Mouse (Mus musculus): ENCODE results near the gene Lifr. TPM values are rescaled to one million over a fixed set of nuclear protein-coding genes. Genes with fewer than 3 reads are reported as not detected.

The Lifr gene
- polyA plus RNA-seq, 1 experiment from 2014 or later, result 16.8 TPM

DNA sequence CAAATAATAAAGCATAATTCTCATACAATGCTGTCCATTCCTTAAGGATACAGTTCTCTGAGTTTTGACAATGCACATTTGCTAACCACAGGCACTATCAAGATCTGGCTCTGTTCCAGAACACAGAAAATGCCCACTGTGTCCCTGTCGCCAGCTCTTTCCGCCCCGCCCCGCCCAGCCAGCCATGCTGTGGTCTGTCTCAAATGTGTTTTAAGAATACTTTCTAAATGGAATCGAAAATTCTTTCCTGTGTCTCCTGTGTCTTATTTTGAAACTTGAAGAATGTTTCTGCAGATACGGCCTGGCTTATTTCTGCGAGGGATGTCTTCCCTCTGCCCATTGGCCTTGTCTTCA lies 64.3 kb downstream of the Lifr start:
- no peaks in the 10 kb centered on the region for H3K9me3 ChIP-seq (ENCODE audit: control insufficient read depth, low read length)
- H3K4me1 ChIP-seq (ENCODE audit: control insufficient read depth, insufficient read depth, low read depth, low read length), result peaks cover 18% of the 10 kb centered on the region
- WGBS, result 53% methylated on average over 7 of the region's 7 CpGs
- H3K27me3 ChIP-seq (replicated peaks; ENCODE audit: control insufficient read depth, insufficient read depth, low read length), result no peaks in the 10 kb centered on the region
- H3K4me3 ChIP-seq (ENCODE audit: low read length), result no peak overlapping the region
- no peak overlapping the region for H3K9ac ChIP-seq (ENCODE audit: low read depth, low read length)
- no peak overlapping the region for H3K27ac ChIP-seq (ENCODE audit: low read depth, low read length)
- no peak overlapping the region for H3K4me2 ChIP-seq (ENCODE audit: low read length)
- peak; percentile 56; the same call in 1 of the 2 replicates for ATAC-seq
- peaks cover 6% of the 10 kb centered on the region for H3K36me3 ChIP-seq (ENCODE audit: control insufficient read depth, insufficient read depth, low read length)

DNA sequence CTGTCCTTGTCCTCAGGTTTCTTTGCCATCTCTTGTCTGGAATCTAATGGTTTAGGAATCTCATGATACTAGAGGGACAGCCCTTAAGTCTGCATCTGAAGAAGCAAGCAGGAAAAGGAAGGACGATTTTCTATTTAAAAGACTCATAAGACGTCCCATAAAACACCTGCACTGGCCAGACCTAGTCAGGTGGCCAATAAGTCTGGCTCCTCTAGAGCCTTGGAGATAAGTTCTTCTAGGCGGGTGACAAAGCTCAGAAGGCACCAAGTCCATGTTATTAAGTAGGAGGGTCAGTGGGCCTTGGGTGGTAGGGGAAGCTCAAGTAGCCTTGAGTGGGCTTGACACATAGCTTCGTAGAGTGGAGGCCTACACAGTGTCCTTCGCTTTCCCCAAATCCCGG lies 67.2 kb downstream of the Lifr start:
- 96% methylated on average over 6 of the region's 6 CpGs for WGBS

DNA sequence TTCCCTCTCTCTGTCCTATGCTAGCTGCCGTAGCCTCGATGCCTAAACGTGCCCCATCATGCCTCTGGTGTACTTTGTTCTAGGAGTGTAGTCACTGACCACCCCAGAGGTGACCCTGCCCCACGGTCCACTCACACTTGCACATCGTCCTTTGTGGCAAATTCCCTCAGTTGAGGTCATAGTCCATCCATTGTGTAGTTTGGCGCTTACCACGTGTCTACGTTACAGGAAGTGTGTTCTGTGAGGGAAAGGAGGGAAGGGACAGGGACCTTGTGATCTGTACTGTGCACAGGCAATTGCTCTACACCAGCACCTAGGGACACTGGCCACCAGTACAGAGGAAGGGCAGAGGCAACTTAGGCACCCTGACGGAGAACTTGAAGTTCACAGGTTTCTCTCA lies 69.5 kb downstream of the Lifr start:
- WGBS, result 92% methylated on average over 9 of the region's 9 CpGs
- Histone ChIP-seq H3K27me3 (replicated peaks; ENCODE audit: control insufficient read depth, insufficient read depth, low read length) (no peaks in the 10 kb centered on the region), H3K4me2 (ENCODE audit: low read length) (no peak overlapping the region), H3K36me3 (ENCODE audit: control insufficient read depth, insufficient read depth, low read length) (peaks cover 6% of the 10 kb centered on the region), H3K9ac (ENCODE audit: low read depth, low read length) (no peak overlapping the region), H3K4me3 (ENCODE audit: low read length) (no peak overlapping the region), H3K27ac (ENCODE audit: low read depth, low read length) (no peak overlapping the region), H3K4me1 (ENCODE audit: control insufficient read depth, insufficient read depth, low read depth, low read length) (peaks cover 2% of the 10 kb centered on the region), H3K9me3 (ENCODE audit: control insufficient read depth, low read length) (no peaks in the 10 kb centered on the region)
- ATAC-seq, result no peak

More for the DNA sequence above, 67.2 kb downstream of the Lifr start:
- H3K4me1 ChIP-seq (ENCODE audit: control insufficient read depth, insufficient read depth, low read depth, low read length), result peaks cover 10% of the 10 kb centered on the region
- no peak overlapping the region for H3K4me2 ChIP-seq (ENCODE audit: low read length)
- ATAC-seq, result no peak
- no peak overlapping the region for H3K4me3 ChIP-seq (ENCODE audit: low read length)
- H3K9me3 ChIP-seq (ENCODE audit: control insufficient read depth, low read length), result no peaks in the 10 kb centered on the region
- no peak overlapping the region for H3K27ac ChIP-seq (ENCODE audit: low read depth, low read length)
- no peak overlapping the region for H3K9ac ChIP-seq (ENCODE audit: low read depth, low read length)
- H3K36me3 ChIP-seq (ENCODE audit: control insufficient read depth, insufficient read depth, low read length), result peaks cover 6% of the 10 kb centered on the region
- no peaks in the 10 kb centered on the region for H3K27me3 ChIP-seq (replicated peaks; ENCODE audit: control insufficient read depth, insufficient read depth, low read length)

DNA sequence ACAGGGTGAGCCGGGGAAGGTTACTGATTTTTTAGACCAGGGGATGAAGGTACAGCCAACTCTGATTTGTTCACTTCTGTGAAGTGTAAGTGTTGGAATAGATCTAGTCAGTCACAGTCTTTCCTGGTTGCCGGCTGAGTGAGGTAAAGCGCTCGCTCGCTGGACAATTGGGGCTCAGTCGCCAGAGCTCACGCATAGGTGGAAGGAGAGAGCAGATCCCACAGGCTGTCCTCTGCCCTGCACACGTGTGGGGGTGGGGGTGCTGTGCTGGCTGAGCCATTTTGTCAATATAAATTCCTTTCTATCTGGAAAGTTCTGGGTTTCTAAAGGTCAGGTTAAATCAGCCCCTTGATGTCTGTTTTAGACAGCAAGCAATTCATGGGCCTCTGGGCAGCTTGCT lies 69.9 kb downstream of the Lifr start:
- H3K36me3 ChIP-seq (ENCODE audit: control insufficient read depth, insufficient read depth, low read length), result peaks cover 6% of the 10 kb centered on the region
- no peaks in the 10 kb centered on the region for H3K27me3 ChIP-seq (replicated peaks; ENCODE audit: control insufficient read depth, insufficient read depth, low read length)
- no peak for ATAC-seq
- H3K4me1 ChIP-seq (ENCODE audit: control insufficient read depth, insufficient read depth, low read depth, low read length), result no peaks in the 10 kb centered on the region
- no peak overlapping the region for H3K9ac ChIP-seq (ENCODE audit: low read depth, low read length)
- H3K4me2 ChIP-seq (ENCODE audit: low read length), result no peak overlapping the region
- no peak overlapping the region for H3K27ac ChIP-seq (ENCODE audit: low read depth, low read length)
- no peaks in the 10 kb centered on the region for H3K9me3 ChIP-seq (ENCODE audit: control insufficient read depth, low read length)
- 87% methylated on average over 8 of the region's 8 CpGs for WGBS
- H3K4me3 ChIP-seq (ENCODE audit: low read length), result no peak overlapping the region

DNA sequence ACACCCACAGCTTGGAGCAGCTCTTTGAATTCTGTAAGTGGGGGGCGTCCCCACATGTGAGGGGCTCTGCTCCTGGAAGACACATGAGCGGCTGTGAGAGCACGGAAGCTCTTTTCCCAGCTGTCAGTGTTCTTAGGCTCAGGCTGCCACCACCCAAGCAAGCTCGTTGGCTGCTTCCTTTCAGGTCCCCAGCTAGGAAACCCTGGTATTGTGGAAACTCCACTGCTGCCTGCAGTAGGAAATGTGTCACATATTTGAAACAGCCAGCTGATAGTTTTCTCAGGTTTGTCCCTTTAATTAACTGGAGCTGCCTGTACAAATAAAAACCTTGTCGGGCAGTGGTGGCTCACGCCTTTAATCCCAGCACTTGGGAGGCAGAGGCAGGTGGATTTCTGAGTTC lies 73.4 kb downstream of the Lifr start:
- Histone ChIP-seq H3K4me3 (ENCODE audit: low read length) (no peak overlapping the region), H3K9me3 (ENCODE audit: control insufficient read depth, low read length) (no peaks in the 10 kb centered on the region), H3K4me1 (ENCODE audit: control insufficient read depth, insufficient read depth, low read depth, low read length) (no peaks in the 10 kb centered on the region), H3K9ac (ENCODE audit: low read depth, low read length) (no peak overlapping the region), H3K4me2 (ENCODE audit: low read length) (no peak overlapping the region), H3K36me3 (ENCODE audit: control insufficient read depth, insufficient read depth, low read length) (peaks cover 2% of the 10 kb centered on the region; the same call in 1 of the 2 replicates), H3K27me3 (replicated peaks; ENCODE audit: control insufficient read depth, insufficient read depth, low read length) (no peaks in the 10 kb centered on the region), H3K27ac (ENCODE audit: low read depth, low read length) (no peak overlapping the region)
- no peak for ATAC-seq
- WGBS, result 79% methylated on average over 6 of the region's 6 CpGs

DNA sequence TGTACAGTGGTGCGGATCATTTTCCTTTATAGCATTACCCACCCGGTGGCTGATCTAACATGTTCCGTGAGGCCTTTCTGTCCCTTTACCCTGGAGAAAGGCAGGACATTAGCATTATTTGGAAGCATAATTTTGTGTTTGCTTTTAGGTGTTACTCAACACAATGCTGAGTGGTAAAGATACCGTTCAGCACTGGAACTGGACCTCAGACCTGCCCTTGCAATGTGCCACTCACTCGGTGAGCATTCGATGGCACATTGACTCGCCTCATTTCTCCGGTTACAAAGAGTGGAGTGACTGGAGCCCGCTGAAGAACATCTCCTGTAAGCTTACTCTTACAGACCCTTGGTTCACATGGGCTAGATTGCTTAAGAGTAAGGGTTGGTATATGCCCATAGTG lies 76.3 kb downstream of the Lifr start:
- WGBS, result 95% methylated on average over 9 of the region's 9 CpGs
- Histone ChIP-seq H3K4me2 (ENCODE audit: low read length) (no peak overlapping the region), H3K9ac (ENCODE audit: low read depth, low read length) (no peak overlapping the region), H3K27ac (ENCODE audit: low read depth, low read length) (no peak overlapping the region), H3K27me3 (replicated peaks; ENCODE audit: control insufficient read depth, insufficient read depth, low read length) (no peaks in the 10 kb centered on the region), H3K4me1 (ENCODE audit: control insufficient read depth, insufficient read depth, low read depth, low read length) (no peaks in the 10 kb centered on the region), H3K36me3 (ENCODE audit: control insufficient read depth, insufficient read depth, low read length) (0 out of 2 replicates have a peak, but pooled peaks cover 2% of the 10 kb centered on the region), H3K4me3 (ENCODE audit: low read length) (no peak overlapping the region), H3K9me3 (ENCODE audit: control insufficient read depth, low read length) (no peaks in the 10 kb centered on the region)
- ATAC-seq, result no peak

DNA sequence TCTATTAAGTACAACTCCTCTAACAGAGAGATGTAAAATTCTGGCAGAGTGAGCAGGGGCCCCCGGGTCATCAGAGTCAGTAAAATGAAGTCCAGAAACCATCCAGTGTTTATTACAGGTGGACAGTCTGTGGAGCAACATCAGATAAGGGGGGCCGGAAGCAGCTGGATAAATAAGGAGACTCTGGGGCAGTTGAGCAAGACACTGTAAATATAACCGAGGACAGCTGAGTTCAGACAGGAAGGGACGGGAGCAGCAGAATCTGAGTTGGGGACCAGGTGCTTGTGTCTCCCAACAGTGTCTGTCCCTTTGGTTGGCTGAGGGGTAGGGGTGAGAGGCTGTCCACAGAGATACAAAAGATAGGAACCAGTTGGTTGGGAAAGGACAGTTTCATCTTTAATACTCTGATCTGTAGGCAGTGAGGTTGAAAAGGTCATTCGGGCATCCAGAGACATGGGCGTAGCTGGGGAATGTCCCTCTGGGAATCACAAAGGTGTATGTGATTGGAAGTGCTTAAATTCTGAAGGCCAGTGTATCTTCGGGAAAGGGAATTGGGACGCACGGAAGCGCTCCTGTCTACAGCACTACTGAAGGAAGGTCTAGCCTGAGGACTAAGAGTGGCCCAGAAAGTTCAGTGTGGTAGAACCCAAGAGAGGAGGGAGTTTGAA lies 77.0 kb downstream of the Lifr start:
- 93% methylated on average over 10 of the region's 10 CpGs for WGBS
- Histone ChIP-seq H3K4me3 (ENCODE audit: low read length) (no peak overlapping the region), H3K9me3 (ENCODE audit: control insufficient read depth, low read length) (no peaks in the 10 kb centered on the region), H3K27me3 (replicated peaks; ENCODE audit: control insufficient read depth, insufficient read depth, low read length) (no peaks in the 10 kb centered on the region), H3K36me3 (ENCODE audit: control insufficient read depth, insufficient read depth, low read length) (0 out of 2 replicates have a peak, but pooled peaks cover 2% of the 10 kb centered on the region), H3K4me2 (ENCODE audit: low read length) (no peak overlapping the region), H3K4me1 (ENCODE audit: control insufficient read depth, insufficient read depth, low read depth, low read length) (no peaks in the 10 kb centered on the region), H3K27ac (ENCODE audit: low read depth, low read length) (no peak overlapping the region), H3K9ac (ENCODE audit: low read depth, low read length) (no peak overlapping the region)
- ATAC-seq, result no peak

DNA sequence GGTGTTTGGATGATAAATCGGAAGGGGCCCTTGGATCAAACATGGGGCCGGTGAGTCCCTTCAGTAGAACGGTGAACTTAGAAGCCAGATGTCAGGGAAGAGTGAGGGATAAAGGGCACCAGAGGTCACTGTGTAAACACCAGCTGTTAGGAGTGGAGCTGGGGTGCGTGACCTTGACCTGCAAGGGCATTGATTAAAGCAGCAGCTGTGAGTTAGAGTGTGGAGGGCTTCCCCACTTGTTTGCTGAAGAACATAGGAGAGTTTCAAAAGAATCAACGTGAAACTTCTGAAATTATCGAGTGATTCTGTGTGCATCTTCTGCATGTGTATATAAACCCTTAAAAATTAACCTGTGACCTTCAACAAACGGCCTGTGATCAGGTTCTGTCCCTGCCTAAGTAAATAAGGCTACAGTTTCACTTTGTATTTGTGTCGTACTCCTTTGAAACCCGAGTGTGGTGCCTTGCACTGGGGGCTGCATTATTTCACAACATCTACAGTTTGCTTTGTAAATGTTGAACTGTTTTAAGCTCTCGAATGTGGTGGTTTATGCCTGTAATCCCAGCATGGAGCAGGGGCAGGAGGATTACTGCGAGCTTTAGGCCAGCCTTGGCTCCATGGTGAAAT lies 77.6 kb downstream of the Lifr start:
- H3K27me3 ChIP-seq (replicated peaks; ENCODE audit: control insufficient read depth, insufficient read depth, low read length), result no peaks in the 10 kb centered on the region
- no peak overlapping the region for H3K9ac ChIP-seq (ENCODE audit: low read depth, low read length)
- H3K27ac ChIP-seq (ENCODE audit: low read depth, low read length), result no peak overlapping the region
- no peaks in the 10 kb centered on the region for H3K9me3 ChIP-seq (ENCODE audit: control insufficient read depth, low read length)
- WGBS, result 73% methylated on average over 11 of the region's 11 CpGs
- H3K36me3 ChIP-seq (ENCODE audit: control insufficient read depth, insufficient read depth, low read length), result 0 out of 2 replicates have a peak, but pooled peaks cover 2% of the 10 kb centered on the region
- no peak overlapping the region for H3K4me3 ChIP-seq (ENCODE audit: low read length)
- H3K4me1 ChIP-seq (ENCODE audit: control insufficient read depth, insufficient read depth, low read depth, low read length), result no peaks in the 10 kb centered on the region
- no peak overlapping the region for H3K4me2 ChIP-seq (ENCODE audit: low read length)
- no peak for ATAC-seq

DNA sequence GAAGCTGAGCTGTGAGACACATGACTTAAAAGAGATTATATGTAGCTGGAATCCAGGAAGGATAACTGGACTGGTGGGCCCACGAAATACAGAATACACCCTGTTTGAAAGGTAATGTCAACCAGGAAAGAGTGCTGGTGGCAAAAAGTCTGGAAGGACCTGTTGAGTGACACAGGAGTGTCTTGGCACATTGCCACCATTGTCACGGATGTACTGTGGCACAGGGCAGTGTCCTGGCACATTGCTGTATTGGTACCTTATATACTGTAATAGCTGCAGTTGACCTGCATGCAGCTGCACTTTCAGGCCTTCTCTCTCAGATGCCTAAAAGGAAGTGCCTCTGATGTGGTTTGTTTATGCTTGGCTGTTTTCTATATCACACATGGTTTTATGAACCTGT lies 82.5 kb downstream of the Lifr start:
- no peaks in the 10 kb centered on the region for H3K36me3 ChIP-seq (ENCODE audit: control insufficient read depth, insufficient read depth, low read length)
- H3K9me3 ChIP-seq (ENCODE audit: control insufficient read depth, low read length), result no peaks in the 10 kb centered on the region
- no peak overlapping the region for H3K4me2 ChIP-seq (ENCODE audit: low read length)
- no peak overlapping the region for H3K9ac ChIP-seq (ENCODE audit: low read depth, low read length)
- H3K4me3 ChIP-seq (ENCODE audit: low read length), result no peak overlapping the region
- no peaks in the 10 kb centered on the region for H3K27me3 ChIP-seq (replicated peaks; ENCODE audit: control insufficient read depth, insufficient read depth, low read length)
- H3K27ac ChIP-seq (ENCODE audit: low read depth, low read length), result no peak overlapping the region
- WGBS, result 62% methylated on average over 2 of the region's 2 CpGs
- H3K4me1 ChIP-seq (ENCODE audit: control insufficient read depth, insufficient read depth, low read depth, low read length), result no peaks in the 10 kb centered on the region
- ATAC-seq, result no peak

Data from hindbrain, embryonic 16.5 days (tissue).